Mouse (Mus musculus): ENCODE measurements around the gene Ccar1. TPM values are rescaled to one million over a fixed set of nuclear protein-coding genes. Genes with fewer than 3 reads are reported as not detected.

The Ccar1 gene
- polyA plus RNA-seq, 1 experiment, result 171 TPM

DNA sequence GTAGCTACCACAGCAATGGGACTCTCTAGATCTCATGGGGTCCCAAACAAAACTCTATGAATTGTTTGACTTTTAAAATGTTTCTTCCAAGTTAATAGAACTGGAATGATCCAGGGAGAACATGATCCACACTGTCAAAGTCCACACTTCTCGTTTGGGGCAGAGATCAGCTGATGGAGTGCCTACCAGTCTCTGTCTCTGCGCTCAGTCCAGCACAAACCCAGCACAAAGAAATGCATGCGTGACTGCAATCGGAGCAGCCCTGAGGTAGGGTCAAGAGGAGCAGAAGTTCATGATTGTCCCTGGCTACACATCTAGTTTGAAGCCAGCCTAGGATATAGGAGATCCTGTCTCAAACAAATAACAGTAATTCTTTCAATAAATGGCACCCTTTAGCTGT lies 31.3 kb upstream of the Ccar1 start:
- Histone ChIP-seq H3K4me3 (ENCODE audit: control insufficient read depth, insufficient read depth, low read length) (no peak overlapping the region), H3K36me3 (ENCODE audit: control insufficient read depth, insufficient read depth, low read length) (0 out of 2 replicates have a peak, but pooled peaks cover 11% of the 10 kb centered on the region), H3K4me1 (replicated peaks; ENCODE audit: control insufficient read depth, insufficient read depth, low read length) (no peaks in the 10 kb centered on the region), H3K27ac (ENCODE audit: control insufficient read depth, insufficient read depth, low read length) (no peak overlapping the region), H3K27me3 (ENCODE audit: control insufficient read depth, insufficient read depth, low read length) (no peaks in the 10 kb centered on the region)
- no peak for TF ChIP-seq CTCF (IDR thresholded peaks at IDR 0.05; ENCODE audit: borderline replicate concordance, control insufficient read depth, extremely low read depth, insufficient read depth, low read length, poor library complexity)
- no peak for TF ChIP-seq POLR2A (IDR thresholded peaks at IDR 0.05; ENCODE audit: control insufficient read depth, extremely low read depth, insufficient read depth, low read length, poor library complexity)
- 94% methylated on average over 4 of the region's 4 CpGs for WGBS
- no peak for DNase-seq

DNA sequence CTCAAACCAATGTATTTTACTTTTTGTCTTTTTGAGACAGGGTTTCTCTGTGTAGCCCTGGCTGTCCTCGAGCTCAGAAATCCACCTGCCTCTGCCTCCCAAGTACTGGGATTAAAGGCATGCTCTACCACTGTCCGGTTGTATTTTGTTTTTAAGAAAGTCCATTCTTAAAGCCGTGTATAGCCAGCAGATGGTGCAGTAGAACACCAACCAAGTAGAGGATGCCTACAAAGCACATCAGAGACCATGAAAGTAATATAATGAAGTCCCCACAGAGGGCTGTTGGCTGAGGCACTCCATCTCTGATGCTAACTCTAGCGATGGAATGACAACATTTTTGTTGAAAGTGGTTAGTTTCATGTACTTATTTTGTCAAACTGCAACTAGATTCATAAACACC lies 17.9 kb upstream of the Ccar1 start:
- Histone ChIP-seq H3K4me1 (replicated peaks; ENCODE audit: control insufficient read depth, insufficient read depth, low read length) (no peaks in the 10 kb centered on the region), H3K4me3 (ENCODE audit: control insufficient read depth, insufficient read depth, low read length) (no peak overlapping the region), H3K36me3 (ENCODE audit: control insufficient read depth, insufficient read depth, low read length) (0 out of 2 replicates have a peak, but pooled peaks cover 8% of the 10 kb centered on the region), H3K27me3 (ENCODE audit: control insufficient read depth, insufficient read depth, low read length) (no peaks in the 10 kb centered on the region), H3K27ac (ENCODE audit: control insufficient read depth, insufficient read depth, low read length) (no peak overlapping the region)
- 68% methylated on average over 4 of the region's 4 CpGs for WGBS
- no peak for DNase-seq
- no peak for TF ChIP-seq CTCF (IDR thresholded peaks at IDR 0.05; ENCODE audit: borderline replicate concordance, control insufficient read depth, extremely low read depth, insufficient read depth, low read length, poor library complexity)
- no peak for TF ChIP-seq POLR2A (IDR thresholded peaks at IDR 0.05; ENCODE audit: control insufficient read depth, extremely low read depth, insufficient read depth, low read length, poor library complexity)

DNA sequence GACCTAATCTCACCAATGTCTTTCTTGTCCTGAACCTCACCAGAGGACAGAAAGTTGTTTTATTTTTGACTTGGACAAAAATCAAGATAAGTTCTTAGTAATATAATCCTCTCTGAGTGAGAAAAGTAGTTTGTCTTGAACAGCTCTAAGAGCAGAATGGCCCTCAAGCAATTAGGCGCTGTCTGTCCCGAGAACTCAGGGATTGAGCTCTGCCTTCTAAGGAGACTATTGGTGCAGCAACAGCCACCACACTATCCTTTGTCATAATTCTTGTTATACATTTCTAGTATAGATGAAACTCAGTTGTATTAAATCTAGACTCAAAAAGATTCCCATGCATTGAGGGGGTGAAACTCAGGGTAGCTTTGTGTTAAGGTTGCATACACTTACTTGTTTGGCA lies 16.7 kb upstream of the Ccar1 start:
- H3K4me1 ChIP-seq (replicated peaks; ENCODE audit: control insufficient read depth, insufficient read depth, low read length), result no peaks in the 10 kb centered on the region
- DNase-seq, result no peak
- H3K36me3 ChIP-seq (ENCODE audit: control insufficient read depth, insufficient read depth, low read length), result no peaks in the 10 kb centered on the region
- no peaks in the 10 kb centered on the region for H3K27me3 ChIP-seq (ENCODE audit: control insufficient read depth, insufficient read depth, low read length)
- no peak overlapping the region for H3K4me3 ChIP-seq (ENCODE audit: control insufficient read depth, insufficient read depth, low read length)
- H3K27ac ChIP-seq (ENCODE audit: control insufficient read depth, insufficient read depth, low read length), result no peak overlapping the region
- 97% methylated on average over 2 of the region's 2 CpGs for WGBS
- TF ChIP-seq POLR2A (IDR thresholded peaks at IDR 0.05; ENCODE audit: control insufficient read depth, extremely low read depth, insufficient read depth, low read length, poor library complexity) (no peak), CTCF (IDR thresholded peaks at IDR 0.05; ENCODE audit: borderline replicate concordance, control insufficient read depth, extremely low read depth, insufficient read depth, low read length, poor library complexity) (no peak)

- Histone ChIP-seq H3K27ac (ENCODE audit: control insufficient read depth, insufficient read depth, low read length) (no peak overlapping the region), H3K27me3 (ENCODE audit: control insufficient read depth, insufficient read depth, low read length) (no peaks in the 10 kb centered on the region), H3K36me3 (ENCODE audit: control insufficient read depth, insufficient read depth, low read length) (no peaks in the 10 kb centered on the region), H3K4me1 (replicated peaks; ENCODE audit: control insufficient read depth, insufficient read depth, low read length) (no peaks in the 10 kb centered on the region), H3K4me3 (ENCODE audit: control insufficient read depth, insufficient read depth, low read length) (no peak overlapping the region)
- WGBS, result 74% methylated on average over 7 of the region's 7 CpGs
- no peak for DNase-seq
- TF ChIP-seq POLR2A (IDR thresholded peaks at IDR 0.05; ENCODE audit: control insufficient read depth, extremely low read depth, insufficient read depth, low read length, poor library complexity) (no peak), CTCF (IDR thresholded peaks at IDR 0.05; ENCODE audit: borderline replicate concordance, control insufficient read depth, extremely low read depth, insufficient read depth, low read length, poor library complexity) (no peak)
Observed at GRCm38 (mm10) chr10:62808316-62808715, 16.2 kb upstream of the Ccar1 start.

DNA sequence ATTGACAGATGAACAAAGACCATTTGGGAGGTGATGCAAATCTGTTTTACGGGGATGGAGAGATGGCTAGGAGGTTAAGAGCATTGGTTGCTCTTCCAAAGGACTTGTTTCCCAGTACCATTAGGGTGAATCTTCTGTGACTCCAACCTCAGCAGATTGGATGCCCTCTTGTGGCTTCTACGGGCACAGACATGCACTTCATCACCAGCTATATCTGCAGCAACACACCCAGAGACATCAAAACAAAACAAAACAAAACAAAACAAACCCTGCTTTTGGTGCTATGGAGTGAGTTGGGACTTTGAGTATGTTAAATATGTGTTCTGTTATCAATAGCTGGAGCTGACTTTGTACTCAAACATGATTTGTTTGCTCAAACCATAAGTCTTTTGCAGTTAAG lies 12.0 kb upstream of the Ccar1 start:
- no peaks in the 10 kb centered on the region for H3K36me3 ChIP-seq (ENCODE audit: control insufficient read depth, insufficient read depth, low read length)
- no peaks in the 10 kb centered on the region for H3K4me1 ChIP-seq (replicated peaks; ENCODE audit: control insufficient read depth, insufficient read depth, low read length)
- no peaks in the 10 kb centered on the region for H3K27me3 ChIP-seq (ENCODE audit: control insufficient read depth, insufficient read depth, low read length)
- DNase-seq, result no peak
- H3K4me3 ChIP-seq (ENCODE audit: control insufficient read depth, insufficient read depth, low read length), result no peak overlapping the region
- no peak for TF ChIP-seq POLR2A (IDR thresholded peaks at IDR 0.05; ENCODE audit: control insufficient read depth, extremely low read depth, insufficient read depth, low read length, poor library complexity)
- TF ChIP-seq CTCF (IDR thresholded peaks at IDR 0.05; ENCODE audit: borderline replicate concordance, control insufficient read depth, extremely low read depth, insufficient read depth, low read length, poor library complexity), result no peak
- no peak overlapping the region for H3K27ac ChIP-seq (ENCODE audit: control insufficient read depth, insufficient read depth, low read length)
- 88% methylated on average over 2 of the region's 2 CpGs for WGBS

- WGBS, result 98% methylated on average over 2 of the region's 2 CpGs
- H3K4me1 ChIP-seq (replicated peaks; ENCODE audit: control insufficient read depth, insufficient read depth, low read length), result no peaks in the 10 kb centered on the region
- no peaks in the 10 kb centered on the region for H3K36me3 ChIP-seq (ENCODE audit: control insufficient read depth, insufficient read depth, low read length)
- no peak for DNase-seq
- H3K27ac ChIP-seq (ENCODE audit: control insufficient read depth, insufficient read depth, low read length), result no peak overlapping the region
- H3K4me3 ChIP-seq (ENCODE audit: control insufficient read depth, insufficient read depth, low read length), result no peak overlapping the region
- TF ChIP-seq POLR2A (IDR thresholded peaks at IDR 0.05; ENCODE audit: control insufficient read depth, extremely low read depth, insufficient read depth, low read length, poor library complexity), result no peak
- TF ChIP-seq CTCF (IDR thresholded peaks at IDR 0.05; ENCODE audit: borderline replicate concordance, control insufficient read depth, extremely low read depth, insufficient read depth, low read length, poor library complexity), result no peak
- no peaks in the 10 kb centered on the region for H3K27me3 ChIP-seq (ENCODE audit: control insufficient read depth, insufficient read depth, low read length)
Observed at GRCm38 (mm10) chr10:62803296-62803695, 11.2 kb upstream of the Ccar1 start.

DNA sequence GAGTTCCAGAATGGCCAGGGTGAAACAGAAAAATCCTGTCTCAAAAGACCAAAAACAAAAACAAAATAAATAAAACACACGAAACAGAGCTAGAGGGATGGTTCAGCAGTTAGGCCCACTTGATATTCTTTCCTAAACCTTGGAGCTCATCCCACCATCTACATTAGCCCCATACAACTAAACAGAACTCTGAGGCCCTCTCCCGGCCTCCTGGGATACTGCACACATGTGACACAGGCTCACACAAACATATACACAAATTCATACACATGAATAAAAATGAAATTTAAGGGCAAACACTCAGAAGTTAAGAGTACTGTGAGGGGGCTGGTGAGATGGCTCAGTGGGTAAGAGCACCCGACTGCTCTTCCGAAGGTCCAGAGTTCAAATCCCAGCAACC lies 2.1 kb upstream of the Ccar1 start:
- Histone ChIP-seq H3K27ac (ENCODE audit: control insufficient read depth, insufficient read depth, low read length) (no peak overlapping the region), H3K27me3 (ENCODE audit: control insufficient read depth, insufficient read depth, low read length) (no peaks in the 10 kb centered on the region), H3K36me3 (ENCODE audit: control insufficient read depth, insufficient read depth, low read length) (peaks cover 10% of the 10 kb centered on the region), H3K4me1 (replicated peaks; ENCODE audit: control insufficient read depth, insufficient read depth, low read length) (peaks cover 9% of the 10 kb centered on the region), H3K4me3 (ENCODE audit: control insufficient read depth, insufficient read depth, low read length) (no peak overlapping the region)
- TF ChIP-seq CTCF (IDR thresholded peaks at IDR 0.05; ENCODE audit: borderline replicate concordance, control insufficient read depth, extremely low read depth, insufficient read depth, low read length, poor library complexity), result no peak
- TF ChIP-seq POLR2A (IDR thresholded peaks at IDR 0.05; ENCODE audit: control insufficient read depth, extremely low read depth, insufficient read depth, low read length, poor library complexity), result no peak
- DNase-seq, result no peak
- WGBS, result over 99% methylated on average over 4 of the region's 4 CpGs
